Mouse (Mus musculus) megakaryocyte, adult 5-6 weeks (primary cell): ENCODE data around the gene Pknox1. TPM values are rescaled to one million over a fixed set of nuclear protein-coding genes. Genes with fewer than 3 reads are reported as not detected.
A peak's percentile ranks its signal among the peaks of the same experiment; 100 is the strongest.
"Not testable (repeated sequence)": the region's sequence is repeated elsewhere in the genome, so short reads cannot be mapped to it uniquely, and the experiment has no call there.

Source experiments
- ATAC-seq: 2 replicates; pipeline ENCODE4 v1.8.0; 2016; ENCODE audit warnings: mild to moderate bottlenecking, inconsistent platforms; ENCODE audit not compliant: poor library complexity, severe bottlenecking
- total RNA-seq, 2 experiments: library from RNA; stranded (forward) in 1 of 2; stranded (reverse) in 1 of 2; fragments of 153-499, 151-499 nt in 1 of 2; fragments of 221-1000, 200-1000 nt in 1 of 2; gene quantifications; 2 replicates each; pipeline versions ENCODE4 v1.2.3 to v1.2.4; 2015 to 2017

Pknox1 gene
- total RNA-seq, 2 experiments from 2014 or later: 20.8 to 24.7 TPM

DNA sequence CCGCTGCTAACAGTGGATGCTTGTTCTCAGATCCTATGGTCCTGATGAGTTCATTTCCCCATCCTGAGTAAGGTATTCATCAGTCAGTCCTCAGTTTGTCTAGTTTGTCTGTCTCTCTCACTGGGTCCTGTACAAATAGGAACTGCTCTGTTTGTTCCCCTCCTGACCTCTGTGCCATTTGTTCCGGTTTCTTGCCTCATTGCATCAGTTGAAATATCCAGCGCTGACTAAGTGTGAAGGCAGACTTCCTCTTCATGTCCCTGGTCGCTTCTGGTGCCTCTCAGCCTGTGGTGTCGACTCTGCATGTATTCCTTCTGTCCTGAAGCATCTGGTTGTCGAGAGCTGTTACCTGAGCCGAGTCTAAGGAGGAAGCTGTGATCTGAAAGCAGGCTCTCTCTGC, 30.1 kb downstream of the Pknox1 start:
- peak; percentile 99 for ATAC-seq

DNA sequence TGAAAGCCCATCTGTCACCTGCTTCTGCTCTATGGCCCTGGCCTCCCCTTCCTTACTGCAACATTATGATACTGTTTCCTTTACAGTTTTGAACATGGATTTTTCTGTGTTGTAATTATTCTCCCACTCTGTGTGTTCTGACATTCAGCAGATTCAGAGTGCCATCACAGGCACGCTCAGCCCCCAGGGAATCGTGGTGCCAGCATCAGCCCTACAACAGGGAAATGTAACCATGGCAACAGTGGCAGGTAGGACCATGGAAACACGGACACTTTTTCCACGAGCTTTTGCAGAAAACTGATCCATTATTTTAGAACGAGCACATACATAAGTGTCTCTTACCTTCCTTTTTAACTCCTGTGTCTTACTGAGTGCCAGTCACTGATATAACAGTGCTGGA, 30.5 kb downstream of the Pknox1 start:
- ATAC-seq: no peak

DNA sequence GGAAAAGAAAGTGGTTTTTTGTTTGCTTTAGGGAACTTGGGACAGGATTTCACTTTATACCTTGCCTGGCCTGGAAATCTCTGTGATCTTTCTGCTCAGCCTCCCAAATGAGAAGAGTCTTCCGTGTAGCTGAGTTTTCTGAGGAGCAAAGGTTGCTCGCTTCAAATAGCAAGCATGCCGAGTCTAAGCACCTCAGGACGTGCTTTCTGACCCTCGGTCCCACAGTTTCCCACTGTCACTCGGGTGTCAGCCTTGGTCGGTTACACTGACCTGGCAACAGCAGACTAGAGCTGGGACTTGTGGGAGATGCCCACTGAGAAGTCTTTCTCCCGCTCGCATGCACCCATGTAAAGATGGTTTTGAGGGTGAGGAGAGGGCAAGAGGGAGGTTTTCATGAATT, 33.4 kb downstream of the Pknox1 start:
- no peak for ATAC-seq

DNA sequence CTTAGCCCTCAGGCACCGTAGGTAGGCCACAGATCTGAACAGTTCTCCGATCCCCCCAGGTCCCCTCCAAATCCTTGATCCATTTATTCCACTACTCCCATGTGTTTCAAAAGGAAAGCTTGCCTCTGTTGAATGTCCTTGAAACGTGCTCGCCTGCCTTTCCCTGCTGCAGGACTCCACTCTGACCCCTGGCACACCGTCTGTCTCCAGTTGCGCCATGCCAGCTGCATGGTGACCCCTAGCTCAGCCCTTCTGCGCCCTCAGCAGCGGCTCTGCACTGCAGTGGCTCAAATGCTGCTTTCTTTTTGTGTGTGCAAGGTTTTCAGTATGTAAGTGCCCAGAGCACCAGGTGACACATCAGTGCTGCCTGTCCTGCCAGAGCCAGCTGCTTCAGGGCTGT, 34.1 kb downstream of the Pknox1 start:
- no peak for ATAC-seq

DNA sequence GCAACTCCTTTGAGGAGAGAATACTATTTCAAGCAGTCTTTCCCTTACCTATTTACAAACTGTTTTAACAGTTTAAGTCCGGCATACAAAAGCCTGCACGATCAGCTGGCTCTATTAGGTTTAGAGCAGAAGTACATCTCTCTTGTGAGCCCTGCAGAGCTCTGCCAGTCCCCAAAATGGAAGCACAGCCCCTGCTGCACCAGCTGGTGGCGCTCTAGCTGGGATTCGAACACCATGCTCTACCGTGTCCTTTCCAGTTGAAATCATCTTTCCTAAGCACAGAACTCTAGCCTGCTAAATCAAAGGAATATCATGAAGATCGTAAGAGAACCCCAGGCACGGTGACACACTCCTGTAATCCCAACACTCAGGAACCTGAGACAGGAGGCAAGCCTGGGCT, 41.9 kb downstream of the Pknox1 start:
- no peak for ATAC-seq

DNA sequence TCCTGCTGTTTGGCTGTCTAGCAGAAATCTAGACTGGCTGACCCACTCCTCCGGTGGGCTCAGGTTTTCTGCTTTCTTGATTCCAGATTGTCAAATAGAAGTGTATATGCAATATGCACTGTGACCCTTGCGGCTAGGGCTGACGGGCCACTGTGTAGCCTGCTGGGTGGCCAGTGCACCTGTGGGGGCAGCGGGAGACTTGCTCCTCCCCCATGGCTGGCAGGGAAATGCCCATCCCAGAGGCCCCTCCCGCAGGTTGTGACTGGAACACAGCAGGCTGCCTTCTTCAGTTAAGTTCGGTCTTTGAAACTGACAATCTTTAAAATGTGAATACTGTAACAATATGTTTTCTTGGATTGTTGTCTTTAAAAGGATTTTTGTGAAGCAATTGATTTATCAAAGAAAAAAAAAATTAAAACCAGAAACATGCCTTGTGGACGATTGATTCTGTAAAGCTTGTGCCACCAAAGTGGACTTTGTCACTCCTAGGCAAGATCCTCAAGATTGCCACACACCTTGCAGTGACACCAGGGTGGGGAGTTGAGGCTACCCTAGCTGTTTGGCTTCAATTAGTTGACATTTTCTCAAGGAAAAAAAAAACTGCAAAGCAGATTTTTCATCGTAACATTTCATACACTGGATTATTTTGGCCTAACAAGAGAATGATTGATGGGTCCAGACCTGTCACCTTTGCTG, 42.9 kb downstream of the Pknox1 start:
- no peak for ATAC-seq

DNA sequence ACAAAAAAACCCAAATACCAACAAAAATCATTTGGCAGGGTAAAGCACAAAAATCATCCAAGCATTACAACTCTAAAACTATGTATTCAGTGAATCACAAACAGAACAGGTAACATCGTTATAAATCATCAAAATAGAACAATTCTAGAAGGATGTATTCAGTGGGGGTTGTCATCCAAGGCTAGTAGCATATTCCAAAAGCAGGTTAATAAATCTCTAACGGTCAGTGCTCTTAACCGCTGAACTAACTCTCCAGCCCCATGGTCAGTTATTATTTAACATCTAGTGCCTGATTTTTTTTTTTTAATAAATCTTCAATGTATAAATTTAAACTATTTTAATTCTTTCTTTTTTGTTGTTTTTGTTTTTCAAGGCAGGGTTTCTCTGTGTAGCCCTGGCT, 44.6 kb downstream of the Pknox1 start:
- ATAC-seq: not testable (repeated sequence)

DNA sequence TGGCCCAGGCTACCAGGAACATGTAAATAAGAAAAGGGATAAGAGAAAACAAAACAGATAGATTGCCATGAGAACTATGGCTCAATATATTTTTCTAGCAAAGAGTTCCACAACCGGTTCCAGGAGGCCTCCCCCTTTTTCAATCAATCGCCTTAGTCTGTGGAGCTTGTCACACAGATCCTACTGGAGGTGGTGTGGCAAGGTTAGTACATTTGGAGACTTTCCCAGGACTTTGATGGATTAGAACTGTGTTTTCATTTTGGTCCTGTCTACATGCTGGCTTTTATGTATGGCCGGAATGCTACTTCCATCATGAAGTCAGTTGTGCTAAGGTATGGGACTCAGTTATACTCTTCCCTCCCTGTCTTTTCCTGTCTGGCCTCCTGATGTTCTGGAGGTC, 45.4 kb downstream of the Pknox1 start:
- no peak for ATAC-seq

DNA sequence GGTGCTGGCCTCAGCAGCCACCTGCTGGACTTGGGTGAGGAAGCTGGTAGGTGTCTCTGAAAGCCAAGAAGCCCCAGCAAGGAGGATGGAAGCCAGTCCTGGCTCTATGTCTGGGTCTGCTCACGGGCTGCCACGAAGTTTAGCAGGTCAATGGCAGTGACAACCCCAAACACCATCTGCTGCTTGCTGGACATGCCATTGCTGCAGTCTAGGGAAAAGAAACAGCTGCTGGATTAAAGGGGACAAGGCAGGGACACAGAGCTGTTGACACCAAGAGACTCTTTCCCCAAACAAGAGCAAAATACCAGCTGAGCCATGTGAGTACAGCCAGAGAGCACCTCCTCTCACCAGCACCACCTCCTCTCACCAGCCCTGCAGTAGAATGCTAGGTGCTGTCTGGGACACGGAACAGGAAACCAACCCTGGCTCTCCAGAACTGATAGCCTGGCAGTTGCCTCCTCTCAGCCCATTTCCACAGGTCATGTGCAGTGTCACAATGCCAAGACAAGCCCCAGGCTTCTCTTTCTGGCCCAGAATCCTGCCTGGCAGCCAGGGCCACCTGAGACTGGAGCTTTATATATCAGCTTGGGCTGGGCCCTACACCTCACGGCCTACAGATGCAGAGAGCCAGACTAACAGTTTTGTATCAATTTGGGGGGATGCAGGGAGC, 48.7 kb downstream of the Pknox1 start:
- no peak for ATAC-seq

DNA sequence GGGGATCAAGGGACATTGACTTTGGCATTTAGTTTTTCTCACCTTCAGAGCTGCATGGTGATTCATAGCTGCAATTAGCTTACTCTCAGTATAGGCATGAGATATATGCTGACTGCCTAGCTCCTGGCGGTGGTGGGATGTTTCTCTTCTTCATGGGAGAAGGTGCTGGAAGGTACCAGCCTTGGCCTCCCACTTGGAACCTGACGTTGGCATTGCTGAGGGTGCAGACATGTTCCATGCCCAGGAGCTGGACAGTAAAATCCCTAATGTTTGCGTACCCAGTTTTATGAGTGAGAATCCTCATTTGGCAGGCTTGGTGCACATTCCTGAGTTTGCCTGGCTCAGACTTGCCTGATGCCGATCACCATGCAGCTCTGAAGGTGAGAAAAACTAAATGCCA, 58.6 kb downstream of the Pknox1 start:
- ATAC-seq: no peak

DNA sequence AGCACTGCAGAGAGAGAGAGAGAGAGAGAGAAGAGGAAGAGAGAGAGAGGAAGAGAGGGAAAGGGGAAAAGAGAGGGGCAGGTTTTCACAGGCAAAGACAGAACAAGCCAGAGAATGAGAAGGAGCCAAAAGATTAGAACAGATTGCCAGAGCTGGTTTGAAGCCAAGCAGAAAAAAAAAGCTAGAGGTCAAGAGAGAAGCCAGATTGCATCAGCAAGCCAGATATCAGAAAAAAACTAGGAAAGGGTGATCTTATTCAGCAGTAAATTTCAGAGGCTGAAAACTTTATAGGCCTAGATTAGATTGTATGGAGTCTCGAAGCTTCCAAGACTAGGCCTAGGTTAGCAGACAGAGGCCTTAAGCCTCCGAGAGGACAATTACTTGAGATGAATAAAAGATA, 63.4 kb downstream of the Pknox1 start:
- no peak for ATAC-seq

DNA sequence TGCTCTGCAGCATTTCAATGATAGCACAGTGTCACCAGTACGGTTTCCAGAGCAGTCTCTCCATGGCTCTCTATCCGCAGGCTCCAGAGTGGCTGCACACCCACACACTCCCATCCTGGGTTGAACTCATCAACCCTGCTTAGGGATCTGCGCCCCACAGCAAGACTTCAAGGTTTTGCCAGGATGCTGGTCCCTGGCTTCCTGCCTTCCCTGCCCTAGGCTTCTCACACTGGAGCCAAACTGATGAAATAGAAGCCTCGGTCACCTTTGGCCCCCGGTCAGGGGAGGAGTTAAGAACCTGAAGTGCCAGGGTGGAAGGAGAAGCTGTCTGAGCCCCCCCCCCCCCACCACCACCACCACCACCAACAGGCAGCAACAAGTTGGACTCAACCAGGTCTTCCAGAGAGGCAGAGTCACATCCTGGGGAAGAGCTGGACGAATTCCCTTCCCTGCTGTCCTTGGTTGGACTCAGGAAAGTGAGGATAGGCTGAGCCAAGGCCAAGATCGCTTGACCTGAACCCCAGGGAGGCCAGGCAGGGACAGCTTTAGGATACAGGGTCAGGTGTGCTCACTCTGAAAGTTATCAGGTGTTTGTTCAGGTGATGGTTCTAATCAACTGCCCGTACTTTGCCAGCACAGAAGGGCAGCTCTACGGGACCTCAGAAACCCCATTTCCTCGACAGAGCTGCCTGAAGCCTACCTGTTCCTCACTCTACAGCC, 66.7 kb downstream of the Pknox1 start:
- no peak for ATAC-seq

DNA sequence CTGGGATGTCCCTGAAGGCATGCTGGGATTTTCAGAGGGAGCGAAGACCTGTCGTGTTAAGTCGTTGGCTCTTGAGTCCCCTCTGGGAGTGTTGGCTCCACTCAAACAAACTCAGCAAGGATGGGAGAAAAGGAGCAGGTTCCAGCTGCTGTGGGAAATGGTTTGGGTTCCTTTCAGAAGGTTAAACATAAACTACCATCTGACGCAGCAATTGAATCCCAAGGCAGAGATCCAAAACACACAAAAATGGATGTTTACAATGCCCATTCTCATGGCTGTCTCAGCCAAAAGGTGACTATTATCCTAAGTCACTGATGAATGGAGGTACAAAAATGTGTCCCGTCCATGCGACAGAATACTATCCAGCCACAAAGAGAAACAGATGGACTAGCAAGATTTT, 68.5 kb downstream of the Pknox1 start:
- no peak for ATAC-seq

DNA sequence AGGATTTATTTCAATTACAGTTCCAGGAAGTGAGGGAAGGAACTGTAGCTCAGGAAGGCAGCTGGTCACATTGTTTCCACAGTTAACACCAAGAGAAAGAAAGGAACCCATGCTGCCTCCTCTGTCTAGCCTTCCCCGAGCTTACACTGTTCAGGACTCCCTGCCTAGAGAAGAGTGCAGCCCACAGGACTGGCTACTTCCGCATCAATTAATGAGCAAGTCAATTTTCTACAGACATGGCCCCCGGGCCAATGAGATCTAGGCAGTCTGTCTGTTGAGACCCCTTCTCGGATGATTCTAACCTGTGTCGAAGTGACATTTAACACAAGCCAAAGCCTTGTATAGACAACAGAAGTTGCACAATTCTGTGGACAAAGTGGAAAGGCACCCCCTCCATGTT, 70.4 kb downstream of the Pknox1 start:
- no peak for ATAC-seq

DNA sequence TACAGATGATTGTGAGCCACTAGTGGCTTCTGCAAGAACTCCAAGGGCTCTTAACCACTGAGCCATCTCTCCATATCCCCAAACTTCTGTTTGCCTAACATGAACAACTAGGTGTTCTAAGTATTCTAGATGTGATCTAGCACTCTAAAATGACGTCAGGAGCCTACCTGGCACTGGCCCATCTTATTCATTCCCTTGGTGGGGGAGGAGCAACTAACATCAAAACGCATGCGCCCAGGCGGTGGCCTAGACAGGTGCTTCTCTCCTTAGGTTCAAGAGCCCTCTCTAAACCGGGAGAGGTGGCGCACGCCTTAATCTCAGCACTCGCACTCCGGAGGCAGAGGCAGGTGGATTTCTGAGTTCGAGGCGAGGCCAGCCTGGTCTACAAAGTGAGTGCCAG, 71.2 kb downstream of the Pknox1 start:
- ATAC-seq: no peak

DNA sequence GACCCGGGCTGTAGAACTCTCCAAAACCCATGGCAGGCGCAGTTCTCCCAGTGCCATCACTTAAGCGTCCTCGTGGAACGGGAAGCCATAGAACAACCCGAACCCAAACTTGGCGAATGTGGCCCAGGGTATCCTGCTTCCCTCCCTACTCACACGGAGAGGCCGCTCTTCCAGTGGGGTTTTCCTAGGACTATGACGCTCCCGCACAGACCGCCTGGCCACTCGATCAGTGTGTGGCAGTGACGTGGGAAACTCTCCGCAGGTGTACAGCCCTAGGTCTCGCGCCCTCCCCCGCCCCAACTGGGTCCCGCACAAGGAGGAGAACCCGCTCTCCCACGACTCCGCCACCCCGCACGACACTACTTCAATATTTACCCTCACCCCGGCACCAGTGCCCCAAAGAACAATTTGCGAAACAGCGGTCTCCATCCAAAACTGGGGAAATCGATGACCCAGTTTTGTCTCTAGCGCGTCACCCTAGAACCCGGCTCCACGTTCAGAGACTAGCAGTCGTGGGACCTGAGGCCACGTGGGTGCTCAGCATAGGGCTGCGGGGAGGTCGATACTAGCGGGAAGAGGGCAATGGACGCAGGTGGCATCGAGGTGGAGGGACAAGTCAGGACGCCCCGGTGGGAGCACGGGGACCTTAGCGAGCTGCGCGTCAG, 71.9 kb downstream of the Pknox1 start:
- peak; percentile 36 for ATAC-seq

DNA sequence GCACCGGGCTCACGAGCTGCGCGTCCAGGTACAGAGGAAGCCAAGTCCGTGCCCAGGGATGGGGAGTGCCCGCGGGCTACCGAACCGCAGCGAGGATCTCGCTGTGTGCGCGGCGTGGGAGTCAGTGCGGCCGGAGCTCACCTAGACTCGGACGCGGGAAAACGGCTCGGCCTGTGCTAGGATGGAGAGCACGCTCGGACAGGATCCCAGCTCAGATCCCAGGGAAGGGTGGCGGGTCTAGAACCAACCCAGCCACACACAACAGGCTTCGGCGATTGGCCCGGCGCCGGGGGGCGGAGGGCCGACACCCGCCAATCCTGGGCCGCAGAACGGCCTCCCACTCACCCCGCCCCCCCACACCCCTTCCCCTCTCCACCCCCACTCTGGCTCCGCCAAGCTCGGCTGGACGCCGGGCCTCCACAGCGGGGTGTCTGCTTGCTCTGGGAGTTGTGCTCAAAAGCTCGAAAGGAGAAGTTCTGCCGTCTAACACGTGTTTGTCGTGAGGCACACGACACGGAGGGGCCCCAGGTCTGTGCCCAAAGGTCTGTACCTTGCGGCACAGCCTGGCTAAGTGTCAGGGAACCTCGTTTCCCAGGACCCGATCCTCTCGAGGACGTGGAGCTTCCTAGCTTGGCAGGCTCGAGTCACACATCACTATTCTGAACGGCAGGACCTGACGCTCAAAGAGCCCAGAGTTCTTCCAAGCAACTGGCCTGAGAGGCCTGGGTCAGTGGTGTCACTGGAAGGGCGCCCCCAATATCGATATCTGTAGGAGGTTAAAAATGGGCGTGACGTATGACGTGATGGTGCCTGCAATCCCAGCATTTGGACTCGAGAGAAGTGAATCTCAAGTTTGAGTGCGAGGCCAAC, 72.6 kb downstream of the Pknox1 start, which contains the start of gene Cbs:
TSS of gene Cbs (minus strand) at position 297 of the 870 bp plus-strand sequence.
- ATAC-seq: peak; percentile 87

DNA sequence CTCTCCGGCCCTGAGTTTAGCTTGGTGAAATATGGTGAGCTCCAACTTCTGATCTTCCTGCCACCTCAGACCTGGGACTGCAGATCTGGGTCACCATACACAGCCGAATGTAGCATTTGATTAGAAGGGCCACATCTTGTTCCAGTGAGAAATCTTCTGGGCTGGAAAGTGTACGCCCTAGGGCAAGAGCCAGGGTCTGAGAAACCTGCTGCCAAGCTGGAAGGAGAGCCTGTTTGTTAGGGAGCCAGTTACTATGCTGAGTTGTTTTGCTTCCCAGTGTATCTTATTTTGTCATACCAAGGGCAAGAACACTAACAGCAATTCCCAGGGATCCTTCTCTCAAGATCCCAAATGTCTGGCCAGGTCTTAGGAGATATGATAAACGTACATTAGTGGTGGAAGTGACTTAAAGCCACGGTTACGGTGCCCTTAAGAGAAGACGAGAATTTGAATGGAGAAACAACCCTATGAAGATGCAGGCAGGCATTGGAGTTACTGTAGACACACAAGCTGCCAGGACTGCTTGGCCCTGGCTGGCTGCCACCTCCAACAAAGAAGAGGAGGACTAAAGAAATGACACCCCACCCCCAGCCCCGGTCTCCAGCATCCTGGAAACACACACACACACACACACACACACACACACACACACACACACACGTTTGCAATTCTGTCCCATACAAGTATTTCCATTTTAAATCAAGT, 73.5 kb downstream of the Pknox1 start:
- no peak for ATAC-seq

DNA sequence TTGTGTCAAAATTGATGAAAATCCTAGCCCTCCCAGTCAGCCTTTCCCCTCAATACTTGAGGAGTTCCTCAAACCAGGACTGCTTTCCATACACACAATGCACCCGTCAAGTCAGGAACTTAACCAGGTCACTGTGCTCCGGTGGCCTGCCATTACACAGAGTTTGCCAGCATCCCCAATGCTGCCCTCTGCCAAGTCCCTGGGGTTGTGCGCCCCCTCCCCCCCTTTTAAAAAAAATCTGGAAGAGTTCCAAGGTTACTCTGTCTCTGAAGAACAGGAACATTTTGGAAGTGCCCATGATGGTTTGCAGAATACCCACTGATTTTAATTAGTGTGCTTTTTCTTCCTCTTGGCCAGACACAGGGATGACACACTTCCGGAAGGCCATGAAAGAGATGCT, 75.1 kb downstream of the Pknox1 start:
- ATAC-seq: no peak

DNA sequence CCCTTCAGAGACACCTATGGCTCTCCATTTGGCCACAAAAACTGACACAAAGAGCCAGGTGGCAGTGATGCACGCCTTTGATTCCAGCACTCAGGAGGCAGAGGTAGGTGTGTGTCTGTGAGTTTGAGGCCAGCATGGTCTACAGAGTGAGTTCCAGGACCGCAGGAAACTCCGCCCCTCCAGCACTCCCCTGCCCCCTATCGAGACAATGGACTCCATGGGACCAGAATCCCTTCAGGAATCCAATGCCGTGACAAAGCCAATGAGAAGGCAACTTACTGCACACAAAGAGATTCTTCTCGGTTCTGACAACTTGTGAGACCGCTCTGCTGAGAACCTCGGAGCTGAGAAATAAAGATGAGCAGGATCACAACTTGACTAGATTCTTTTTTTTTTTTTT, 77.8 kb downstream of the Pknox1 start:
- ATAC-seq: no peak
